Mouse (Mus musculus) heart, adult 2 months (tissue): ENCODE measurements around the gene Cd300ld2. TPM values are rescaled to one million over a fixed set of nuclear protein-coding genes. Genes with fewer than 3 reads are reported as not detected.

Experiments
- DNase-seq, 2 experiments: peaks; one replicate each; pipeline ENCODE4 v3.0.0; 2021
- H3K27ac ChIP-seq: fragments of 200-600 bp; 2 replicates; pipeline ENCODE4 v1.8.1; 2022
- H3K27me3 ChIP-seq: fragments of 200-500 bp; 2 replicates; pipeline ENCODE4 v1.6.1; 2012; ENCODE audit warnings: mild to moderate bottlenecking, low read length, inconsistent platforms, mixed read lengths; ENCODE audit not compliant: control insufficient read depth, insufficient read depth
- H3K36me3 ChIP-seq: fragments of 200-500 bp; 2 replicates; pipeline ENCODE4 v1.6.1; 2012; ENCODE audit warnings: low read length, inconsistent platforms; ENCODE audit not compliant: control insufficient read depth, insufficient read depth
- H3K4me1 ChIP-seq: fragments of 200-500 bp; 2 replicates; pipeline ENCODE4 v1.6.1; 2011; ENCODE audit warnings: low read length; ENCODE audit not compliant: control insufficient read depth, insufficient read depth
- H3K4me3 ChIP-seq: fragments of 200-600 bp; 2 replicates; pipeline ENCODE4 v1.8.1; 2022
- H3K79me2 ChIP-seq: fragments of 200-500 bp; replicated peaks from 2 replicates; pipeline ENCODE4 v1.6.1; 2012; ENCODE audit warnings: mild to moderate bottlenecking, inconsistent platforms, low read length, moderate library complexity, mixed read lengths; ENCODE audit not compliant: control insufficient read depth, insufficient read depth
- H3K9ac ChIP-seq: fragments of 200-500 bp; 2 replicates; pipeline ENCODE4 v1.6.1; 2012; ENCODE audit warnings: low read depth, mild to moderate bottlenecking, control low read depth, inconsistent platforms, low read length, mixed read lengths
- CTCF ChIP-seq: fragments of 200-600 bp; IDR thresholded peaks from 2 replicates; pipeline ENCODE4 v1.8.1; 2022; ENCODE audit warnings: antibody characterized with exemption, mild to moderate bottlenecking, moderate library complexity
- EP300 ChIP-seq: fragments of 200-500 bp; IDR thresholded peaks from 2 replicates; pipeline ENCODE4 v1.6.1; 2011; ENCODE audit warnings: low read depth, low read length, control low read depth; ENCODE audit not compliant: insufficient read depth
- POLR2A ChIP-seq: fragments of 200-500 bp; IDR thresholded peaks from 2 replicates; pipeline ENCODE4 v1.6.1; 2011; ENCODE audit warnings: mild to moderate bottlenecking, low read depth, low read length, control low read depth; ENCODE audit not compliant: insufficient read depth
- WGBS: fragments of 180-500 bp; shearing (Covaris S2); methylation state at CpG from one replicate; pipeline ENCODE4 v1.1.7; 2018; 5-methylcytosine and 5-hydroxymethylcytosine counted together
- intact Hi-C: fragments of 180-260 bp; cut with DNase I; formaldehyde crosslinking; loops from one replicate; pipeline ENCODE4 v1.15.1; 2025
- polyA plus RNA-seq: library from polyadenylated mRNA; depleted of rRNA; stranded (reverse); fragments of >200 nt; gene quantifications from 2 replicates; pipeline ENCODE4 v1.2.3, GENCODE M21; 2012; rRNA removed
- total RNA-seq, 2 experiments: library from RNA; stranded (reverse); gene quantifications; 2 replicates each; pipeline ENCODE4 v1.2.3; 2021

The Cd300ld2 gene
- total and polyA plus RNA-seq, 3 experiments = 0.37 TPM; not detected in 2

DNA sequence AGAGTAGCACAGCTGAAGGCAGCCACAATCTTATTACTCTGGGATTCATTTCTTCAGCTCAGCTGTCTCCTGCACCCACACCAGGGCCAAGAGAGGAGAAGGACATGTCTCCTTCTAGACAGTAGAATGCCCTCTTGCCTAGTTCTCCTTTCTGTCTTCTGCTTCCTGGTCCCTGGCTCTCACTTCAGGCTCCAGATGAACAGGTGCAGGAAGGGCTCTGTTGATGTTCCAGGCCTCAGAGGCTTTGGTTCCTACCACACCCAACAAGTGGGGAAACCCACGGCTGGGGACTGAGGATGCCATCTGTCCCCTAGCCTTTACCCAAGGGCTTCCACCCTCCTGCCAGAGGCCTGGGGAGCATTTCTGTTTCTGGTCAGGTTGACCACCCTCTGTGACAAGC is 55.6 kb downstream of the Cd300ld2 start:
- TF ChIP-seq POLR2A (no peak), EP300 (no peak), CTCF (no peak)
- Histone ChIP-seq H3K27me3 (no peaks in the 10 kb centered on the region), H3K4me3 (no peak overlapping the region), H3K36me3 (no peaks in the 10 kb centered on the region), H3K27ac (no peak overlapping the region), H3K9ac (no peak overlapping the region), H3K79me2 (no peaks in the 10 kb centered on the region), H3K4me1 (no peaks in the 10 kb centered on the region)
- DNase-seq = no peak
- intact Hi-C loops = no loop called here
- WGBS = 62% methylated on average over 1 of the region's 1 CpGs

Other genes with a start within 250 kb of the Cd300ld2 start
- not detected for gene Btbd17, start 220.2 kb downstream of the Cd300ld2 start, total RNA-seq
- gene Btbd17, start 220.2 kb downstream of the Cd300ld2 start, polyA plus RNA-seq = 0.06 TPM in 1 of 2 replicates, not detected in the other
- not detected for gene Gpr142, start 217.3 kb downstream of the Cd300ld2 start, total RNA-seq
- not detected in 2 replicates for gene Gpr142, start 217.3 kb downstream of the Cd300ld2 start, polyA plus RNA-seq
- gene Gprc5c, start 165.0 kb downstream of the Cd300ld2 start, total RNA-seq = 1 to 10 TPM; 6.3 to 7.9 TPM
- 11.6 and 11.9 TPM in 2 replicates for gene Gprc5c, start 165.0 kb downstream of the Cd300ld2 start, polyA plus RNA-seq
- gene Cd300a, start 126.2 kb downstream of the Cd300ld2 start, total RNA-seq = under 1 TPM; 0.77 to 0.89 TPM
- gene Cd300a, start 126.2 kb downstream of the Cd300ld2 start, polyA plus RNA-seq = 1.1 TPM in 2 replicates
- under 1 TPM; 0.70 to 0.75 TPM for gene Cd300lb, start 81.8 kb downstream of the Cd300ld2 start, total RNA-seq
- 0.61 and 0.70 TPM in 2 replicates for gene Cd300lb, start 81.8 kb downstream of the Cd300ld2 start, polyA plus RNA-seq
- gene Cd300c, start 47.0 kb downstream of the Cd300ld2 start, total RNA-seq = not detected
- not detected in 2 replicates for gene Cd300c, start 47.0 kb downstream of the Cd300ld2 start, polyA plus RNA-seq
- 1 to 10 TPM; 1.7 to 1.8 TPM for gene Cd300ld, start 26.3 kb downstream of the Cd300ld2 start, total RNA-seq
- gene Cd300ld, start 26.3 kb downstream of the Cd300ld2 start, polyA plus RNA-seq = 3.0 and 5.1 TPM in 2 replicates
- gene Cd300c2, start 14.3 kb downstream of the Cd300ld2 start, total RNA-seq = 1 to 10 TPM; 1.5 to 2.1 TPM
- 2.0 and 2.2 TPM in 2 replicates for gene Cd300c2, start 14.3 kb downstream of the Cd300ld2 start, polyA plus RNA-seq
- gene Cd300ld4, start 10.8 kb upstream of the Cd300ld2 start, total RNA-seq = 1 to 10 TPM in 1 of 2 experiments, under 1 TPM in 1; 0.52 to 1.1 TPM
- gene Cd300ld4, start 10.8 kb upstream of the Cd300ld2 start, polyA plus RNA-seq = 0.47 and 3.9 TPM in 2 replicates
- 1 to 10 TPM; 2.7 to 9.1 TPM for gene Cd300ld5, start 21.6 kb upstream of the Cd300ld2 start, total RNA-seq
- gene Cd300ld5, start 21.6 kb upstream of the Cd300ld2 start, polyA plus RNA-seq = 3.0 TPM in 1 of 2 replicates, not detected in the other
- 1 to 10 TPM; 5.8 to 8.6 TPM for gene Cd300ld3, start 32.2 kb upstream of the Cd300ld2 start, total RNA-seq
- 11.4 and 22.1 TPM in 2 replicates for gene Cd300ld3, start 32.2 kb upstream of the Cd300ld2 start, polyA plus RNA-seq
- under 1 TPM; 0.45 to 0.50 TPM for gene Cd300e, start 46.0 kb upstream of the Cd300ld2 start, total RNA-seq
- gene Cd300e, start 46.0 kb upstream of the Cd300ld2 start, polyA plus RNA-seq = 0.18 and 0.47 TPM in 2 replicates
- under 1 TPM; 0.31 to 0.32 TPM for gene Rab37, start 75.2 kb upstream of the Cd300ld2 start, total RNA-seq
- 1.1 and 1.3 TPM in 2 replicates for gene Rab37, start 75.2 kb upstream of the Cd300ld2 start, polyA plus RNA-seq
- gene Cd300lf, start 117.8 kb upstream of the Cd300ld2 start, total RNA-seq = under 1 TPM; 0.11 to 0.60 TPM
- gene Cd300lf, start 117.8 kb upstream of the Cd300ld2 start, polyA plus RNA-seq = 0.38 and 1.00 TPM in 2 replicates
- gene Slc9a3r1, start 147.1 kb upstream of the Cd300ld2 start, total RNA-seq = 10 to 100 TPM in 1 of 2 experiments, 1 to 10 TPM in 1; 8.1 to 10.1 TPM
- 8.9 and 9.7 TPM in 2 replicates for gene Slc9a3r1, start 147.1 kb upstream of the Cd300ld2 start, polyA plus RNA-seq
- gene Tmem104, start 171.3 kb upstream of the Cd300ld2 start, total RNA-seq = 10 to 100 TPM in 1 of 2 experiments, 1 to 10 TPM in 1; 8.8 to 11.6 TPM
- 8.6 and 9.9 TPM in 2 replicates for gene Tmem104, start 171.3 kb upstream of the Cd300ld2 start, polyA plus RNA-seq
- gene Nat9, start 171.7 kb upstream of the Cd300ld2 start, total RNA-seq = 10 to 100 TPM; 18.5 to 23.6 TPM
- gene Nat9, start 171.7 kb upstream of the Cd300ld2 start, polyA plus RNA-seq = 20.2 and 31.5 TPM in 2 replicates